Mouse (Mus musculus) midbrain, postnatal 0 days (tissue): ENCODE measurements around the gene Lmln. TPM values are rescaled to one million over a fixed set of nuclear protein-coding genes. Genes with fewer than 3 reads are reported as not detected.
"Not testable (repeated sequence)": the region's sequence is repeated elsewhere in the genome, so short reads cannot be mapped to it uniquely, and the experiment has no call there.

Source experiments
- ATAC-seq: fragments of 200-750 bp; cut with Nextera tagmentation; 2 replicates; pipeline ENCODE4 v1.8.0; 2017; ENCODE audit warnings: moderate number of reproducible peaks, mild to moderate bottlenecking, moderate TSS enrichment, moderate library complexity; ENCODE audit not compliant: low FRiP score
- DNase-seq: peaks from one replicate; pipeline ENCODE4 v3.0.0-alpha.2; 2015; ENCODE audit warnings: low spot score
- H3K27ac ChIP-seq: fragments of 300-500 bp; sonication (generic); 2 replicates; pipeline ENCODE4 v1.5.1; 2014; ENCODE audit warnings: low read depth, mild to moderate bottlenecking, low read length, mixed read lengths
- H3K27me3 ChIP-seq: fragments of 300-500 bp; sonication (generic); 2 replicates; pipeline ENCODE4 v1.6.1; 2014; ENCODE audit warnings: low read length, control low read depth, mixed read lengths; ENCODE audit not compliant: insufficient read depth
- H3K36me3 ChIP-seq: fragments of 300-500 bp; sonication (generic); 2 replicates; pipeline ENCODE4 v1.6.1; 2014; ENCODE audit warnings: low read length, control low read depth, mixed read lengths; ENCODE audit not compliant: insufficient read depth
- H3K4me1 ChIP-seq: fragments of 300-500 bp; sonication (generic); 2 replicates; pipeline ENCODE4 v1.6.1; 2014; ENCODE audit warnings: mild to moderate bottlenecking, control low read depth, antibody characterized with exemption, low read length, mixed read lengths; ENCODE audit not compliant: insufficient read depth
- H3K4me2 ChIP-seq: fragments of 300-500 bp; sonication (generic); 2 replicates; pipeline ENCODE4 v1.6.1; 2014; ENCODE audit warnings: low read depth, mild to moderate bottlenecking, low read length, mixed read lengths; ENCODE audit not compliant: poor library complexity, severe bottlenecking
- H3K4me3 ChIP-seq: fragments of 300-500 bp; sonication (generic); 2 replicates; pipeline ENCODE4 v1.5.1; 2014; ENCODE audit warnings: low read depth, mild to moderate bottlenecking, low read length, moderate library complexity
- H3K9ac ChIP-seq: fragments of 300-500 bp; sonication (generic); replicated peaks from 2 replicates; pipeline ENCODE4 v1.6.1; 2014; ENCODE audit warnings: mild to moderate bottlenecking, low read length, moderate library complexity, mixed read lengths; ENCODE audit not compliant: poor library complexity, severe bottlenecking
- H3K9me3 ChIP-seq: fragments of 300-500 bp; sonication (generic); 2 replicates; pipeline ENCODE4 v1.6.1; 2016; ENCODE audit warnings: low read length, control low read depth
- CTCF ChIP-seq: IDR thresholded peaks from 2 replicates; pipeline ENCODE4 v1.5.1; 2016; ENCODE audit warnings: antibody characterized with exemption, mild to moderate bottlenecking
- WGBS: fragments of 180-500 bp; shearing (Covaris S2); extraction: QIAGEN DNeasy Blood & Tissue Kit; methylation state at CpG from one replicate; pipeline ENCODE4 v1.1.7; 2014; 5-methylcytosine and 5-hydroxymethylcytosine counted together
- polyA plus RNA-seq: library from polyadenylated mRNA; unstranded; fragments of >200 nt; fragmentation: Nextera tagmentation; extraction: Ambion mirVana; gene quantifications from 2 replicates; pipeline ENCODE4 v1.2.1, GENCODE M21; 2015
- total RNA-seq: library from RNA; depleted of rRNA; stranded (reverse); fragments of >200 nt; gene quantifications from 2 replicates; pipeline ENCODE4 v1.2.3, GENCODE M21; 2014

The Lmln gene
- total and polyA plus RNA-seq, 2 experiments from 2014 or later = 2.4 to 7.6 TPM

DNA sequence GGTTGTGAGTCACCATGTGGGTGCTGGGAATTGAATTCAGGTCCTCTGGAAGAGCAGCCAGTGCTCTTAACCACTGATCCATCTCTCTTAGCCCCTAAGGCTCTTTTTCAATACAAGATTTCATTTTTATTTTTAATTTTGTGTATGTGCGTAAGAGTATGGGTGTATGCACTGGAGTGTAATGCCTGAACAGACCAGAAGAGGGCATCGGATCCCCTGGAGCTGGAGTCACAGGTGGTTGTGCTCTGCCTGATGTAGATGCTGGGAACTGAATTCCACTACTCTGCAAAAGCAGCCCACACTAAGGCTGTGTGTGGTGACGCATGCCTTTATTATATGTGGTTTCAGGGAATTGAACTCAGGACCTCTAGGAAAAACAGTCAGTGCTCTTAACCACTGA is 83.9 kb downstream of the Lmln start:
- TF ChIP-seq CTCF = no peak; the same call in 1 of the 2 replicates
- Histone ChIP-seq H3K27ac (no peak overlapping the region), H3K9me3 (no peaks in the 10 kb centered on the region), H3K4me2 (no peak overlapping the region), H3K27me3 (no peaks in the 10 kb centered on the region), H3K4me3 (no peak overlapping the region), H3K4me1 (no peaks in the 10 kb centered on the region), H3K36me3 (no peaks in the 10 kb centered on the region), H3K9ac (no peak overlapping the region)
- ATAC-seq (no peak), DNase-seq (no peak)
- WGBS = over 99% methylated on average over 3 of the region's 3 CpGs

DNA sequence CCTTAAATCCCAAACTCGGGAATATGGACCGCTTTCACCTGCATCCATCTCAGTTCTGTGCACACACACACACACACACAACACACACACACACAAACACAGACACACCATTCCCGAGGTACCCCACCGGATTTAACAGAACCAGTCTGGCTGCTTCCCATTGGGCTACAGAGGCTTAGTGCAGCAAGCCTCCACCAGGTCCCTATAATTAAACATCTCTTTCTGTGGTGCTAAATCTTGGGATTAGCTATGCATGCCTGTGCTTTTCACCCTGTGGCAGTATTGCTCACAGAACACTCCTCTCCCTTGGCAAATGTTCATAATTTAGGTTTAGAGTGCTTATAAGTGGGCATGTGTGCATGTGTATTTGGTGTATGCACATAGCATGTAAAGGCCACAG is 85.8 kb downstream of the Lmln start:
- Histone ChIP-seq H3K4me3 (no peak overlapping the region), H3K9me3 (no peaks in the 10 kb centered on the region), H3K4me1 (no peaks in the 10 kb centered on the region), H3K27me3 (no peaks in the 10 kb centered on the region), H3K36me3 (no peaks in the 10 kb centered on the region), H3K27ac (no peak overlapping the region), H3K4me2 (no peak overlapping the region), H3K9ac (no peak overlapping the region)
- WGBS = 81% methylated on average over 4 of the region's 4 CpGs
- no peak for DNase-seq
- no peak for TF ChIP-seq CTCF
- ATAC-seq = no peak

DNA sequence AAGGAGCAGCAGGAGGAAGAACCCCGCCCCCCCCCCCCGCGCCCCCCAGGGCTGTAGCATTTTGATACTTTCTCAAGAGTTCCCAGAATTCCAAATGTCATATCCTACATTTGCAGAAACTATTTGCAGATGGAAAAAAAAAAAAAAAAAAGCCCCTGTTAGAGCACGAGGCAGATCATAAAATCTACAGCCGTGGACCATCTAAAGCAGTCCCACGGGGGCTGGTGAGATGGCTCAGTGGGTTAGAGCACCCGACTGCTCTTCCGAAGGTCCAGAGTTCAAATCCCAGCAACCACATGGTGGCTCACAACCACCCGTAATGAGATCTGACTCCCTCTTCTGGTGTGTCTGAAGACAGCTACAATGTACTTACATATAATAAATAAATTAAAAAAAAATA is 88.6 kb downstream of the Lmln start:
- not testable (repeated sequence) for H3K4me2 ChIP-seq

DNA sequence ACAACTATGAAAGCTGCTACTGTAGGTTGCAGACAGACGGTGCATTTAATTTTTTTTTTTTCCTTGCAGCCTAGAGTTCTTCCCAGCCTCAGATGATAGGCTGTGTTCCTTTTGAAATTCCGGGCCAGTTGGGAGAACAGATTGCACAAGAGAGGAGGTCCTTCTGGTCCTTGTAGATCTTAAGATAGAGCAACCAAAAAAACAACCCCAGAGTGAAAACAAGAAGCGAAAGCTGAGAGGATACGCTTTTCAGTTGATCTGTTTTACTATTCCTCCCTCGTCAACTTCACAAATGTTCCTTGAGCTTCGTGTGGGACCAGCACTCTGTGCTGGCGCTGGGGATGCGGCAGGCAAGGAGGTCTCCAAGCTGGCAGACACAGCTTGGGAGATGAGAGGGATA is 89.2 kb downstream of the Lmln start:
- DNase-seq = no peak
- H3K4me2 ChIP-seq = no peak overlapping the region
- H3K9ac ChIP-seq = no peak overlapping the region
- no peaks in the 10 kb centered on the region for H3K9me3 ChIP-seq
- 66% methylated on average over 8 of the region's 8 CpGs for whole genome bisulfite sequencing
- no peak overlapping the region for H3K4me3 ChIP-seq
- no peak for TF ChIP-seq CTCF
- ATAC-seq = no peak
- no peaks in the 10 kb centered on the region for H3K36me3 ChIP-seq
- H3K27me3 ChIP-seq = no peaks in the 10 kb centered on the region
- no peak overlapping the region for H3K27ac ChIP-seq
- H3K4me1 ChIP-seq = no peaks in the 10 kb centered on the region

More for the DNA sequence above, 88.6 kb downstream of the Lmln start:
- not testable (repeated sequence) for H3K36me3 ChIP-seq, H3K4me3 ChIP-seq, H3K4me1 ChIP-seq, H3K9me3 ChIP-seq, ATAC-seq, H3K27ac ChIP-seq, H3K27me3 ChIP-seq, H3K9ac ChIP-seq, DNase-seq
- WGBS = 82% methylated on average over 9 of the region's 9 CpGs

DNA sequence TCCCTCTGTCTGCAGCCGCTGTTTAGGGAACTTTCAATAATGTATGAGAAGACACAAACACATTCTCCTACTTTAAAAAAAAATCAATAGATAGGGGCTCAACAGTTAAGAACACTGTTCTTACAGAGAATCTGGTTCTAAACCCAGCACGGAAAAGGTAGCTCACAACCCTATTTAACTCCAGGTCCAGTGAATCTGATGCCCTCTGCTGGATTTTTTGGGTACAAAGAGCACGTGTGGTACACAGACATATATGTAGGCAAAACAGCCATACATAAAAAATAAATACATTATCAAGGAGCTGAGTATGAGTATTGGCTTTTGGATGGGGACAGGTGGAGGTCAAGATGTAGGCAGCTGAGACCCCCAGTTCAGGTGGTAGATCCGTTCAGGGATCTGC is 92.7 kb downstream of the Lmln start:
- Histone ChIP-seq H3K4me2 (no peak overlapping the region), H3K4me1 (no peaks in the 10 kb centered on the region), H3K4me3 (no peak overlapping the region), H3K9me3 (no peaks in the 10 kb centered on the region), H3K27me3 (no peaks in the 10 kb centered on the region), H3K27ac (no peak overlapping the region), H3K9ac (no peak overlapping the region), H3K36me3 (no peaks in the 10 kb centered on the region)
- DNase-seq (peak; percentile 54), ATAC-seq (no peak)
- peak; percentile 68 for TF ChIP-seq CTCF
- WGBS = 51% methylated on average over 4 of the region's 4 CpGs

DNA sequence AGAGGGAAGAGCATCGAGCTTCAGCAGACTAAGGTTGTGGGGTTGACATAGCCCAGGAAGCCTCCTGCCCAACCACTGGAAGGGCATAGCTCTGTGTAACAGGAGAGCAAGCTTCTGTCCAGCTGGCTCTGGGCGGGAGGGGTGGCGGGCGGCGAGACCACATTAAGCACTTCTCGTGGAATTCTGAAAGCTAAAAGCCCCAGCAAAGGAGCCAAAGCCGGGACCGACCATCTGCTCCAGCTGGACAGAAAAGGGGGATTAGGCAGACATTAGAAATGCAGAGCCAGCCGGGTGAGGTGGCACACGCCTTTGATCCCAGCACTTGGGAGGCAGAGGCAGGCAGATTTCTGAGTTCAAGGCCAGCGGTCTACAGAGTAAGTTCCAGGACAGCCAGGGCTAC is 95.7 kb downstream of the Lmln start:
- TF ChIP-seq CTCF = no peak
- no peak overlapping the region for H3K4me2 ChIP-seq
- no peaks in the 10 kb centered on the region for H3K36me3 ChIP-seq
- H3K4me3 ChIP-seq = no peak overlapping the region
- H3K27me3 ChIP-seq = no peaks in the 10 kb centered on the region
- no peak overlapping the region for H3K9ac ChIP-seq
- H3K27ac ChIP-seq = no peak overlapping the region
- H3K9me3 ChIP-seq = no peaks in the 10 kb centered on the region
- ATAC-seq (no peak), DNase-seq (no peak)
- WGBS = 68% methylated on average over 11 of the region's 11 CpGs
- H3K4me1 ChIP-seq = no peaks in the 10 kb centered on the region
